Mouse (Mus musculus): ENCODE measurements around the gene Gm44965.

Gene Gm44965

GRCm38 (mm10) chr6:48666159-48666586 lies 72.4 kb downstream of the Gm44965 start:
- DNase-seq (ENCODE audit: low spot score): no peak

DNA sequence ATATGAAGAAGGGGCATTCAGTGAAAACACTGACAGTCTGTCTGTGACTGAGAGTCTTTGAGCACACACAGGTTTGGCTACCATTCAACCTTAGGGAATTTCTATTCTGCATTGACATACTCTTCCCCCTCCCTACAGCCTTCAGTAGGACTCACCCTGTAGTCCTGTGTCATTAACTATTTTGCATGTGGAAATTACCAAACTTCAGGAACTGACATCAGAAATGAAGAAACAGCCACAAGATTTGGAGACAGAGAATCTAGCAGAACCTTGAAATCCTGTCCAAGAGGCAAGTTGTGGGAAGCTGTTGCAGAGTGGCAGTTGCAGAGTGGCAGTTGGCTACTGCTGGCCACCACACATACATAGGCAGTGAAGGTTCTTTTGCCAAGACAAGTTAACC lies 74.3 kb downstream of the Gm44965 start:
- no peak for DNase-seq (ENCODE audit: low spot score)
